Mouse (Mus musculus) midbrain, embryonic 10.5 days (tissue): ENCODE data around the gene Prr14l. TPM values are rescaled to one million over a fixed set of nuclear protein-coding genes. Genes with fewer than 3 reads are reported as not detected.
A peak's percentile ranks its signal among the peaks of the same experiment; 100 is the strongest.
"Not testable (repeated sequence)": the region's sequence is repeated elsewhere in the genome, so short reads cannot be mapped to it uniquely, and the experiment has no call there.

Source experiments
- DNase-seq: peaks from one replicate; pipeline ENCODE4 v3.0.0-alpha.2; 2017; ENCODE audit warnings: low spot score
- H3K27ac ChIP-seq: fragments of 300-500 bp; sonication (generic); replicated peaks from 2 replicates; pipeline ENCODE4 v1.5.1; 2016; ENCODE audit warnings: mild to moderate bottlenecking
- H3K27me3 ChIP-seq: fragments of 300-500 bp; sonication (generic); 2 replicates; pipeline ENCODE4 v1.6.1; 2016; ENCODE audit warnings: low read depth, mild to moderate bottlenecking; ENCODE audit not compliant: poor library complexity, severe bottlenecking
- H3K36me3 ChIP-seq: fragments of 300-500 bp; sonication (generic); 2 replicates; pipeline ENCODE4 v1.6.1; 2016; ENCODE audit warnings: mild to moderate bottlenecking, moderate library complexity
- H3K4me1 ChIP-seq: fragments of 300-500 bp; sonication (generic); 2 replicates; pipeline ENCODE4 v1.6.1; 2016
- H3K4me3 ChIP-seq: fragments of 300-500 bp; sonication (generic); 2 replicates; pipeline ENCODE4 v1.5.1; 2016; ENCODE audit warnings: mild to moderate bottlenecking, moderate library complexity
- H3K9me3 ChIP-seq: fragments of 300-500 bp; sonication (generic); replicated peaks from 2 replicates; pipeline ENCODE4 v1.6.1; 2016; ENCODE audit warnings: mild to moderate bottlenecking
- WGBS: fragments of 180-500 bp; shearing (Covaris S2); methylation state at CpG from one replicate; pipeline ENCODE4 v1.1.7; 2016; 5-methylcytosine and 5-hydroxymethylcytosine counted together
- polyA plus RNA-seq: library from polyadenylated mRNA; unstranded; fragments of >200 nt; fragmentation: Nextera tagmentation; extraction: Ambion mirVana; gene quantifications from 2 replicates; pipeline ENCODE4 v1.2.1, GENCODE M21; 2016

Prr14l gene
- polyA plus RNA-seq, 1 experiment from 2014 or later, result 14.6 TPM

DNA sequence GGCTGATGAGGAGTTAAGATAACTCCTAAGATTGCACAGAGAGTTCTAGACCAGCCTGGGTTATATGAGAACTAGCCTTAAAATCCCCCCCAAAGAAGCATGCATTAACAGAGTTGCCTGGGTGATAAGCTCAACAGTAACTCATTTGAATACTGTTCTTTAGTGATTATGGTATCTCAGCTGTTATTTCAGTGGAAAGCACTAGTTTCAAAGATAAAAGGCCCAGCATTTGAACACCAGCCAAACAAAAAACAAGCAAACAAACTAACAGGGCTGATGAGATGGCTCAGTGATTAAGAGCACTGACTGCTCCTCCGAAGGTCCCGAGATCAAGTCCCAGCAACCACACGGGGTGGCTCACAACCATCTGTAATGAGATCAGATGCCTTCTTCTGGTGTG lies 4.9 kb downstream of the Prr14l start:
- 93% methylated on average over 3 of the region's 3 CpGs for WGBS
- peaks cover 28% of the 10 kb centered on the region for H3K4me1 ChIP-seq
- no peak overlapping the region for H3K4me3 ChIP-seq
- 0 out of 2 replicates have a peak, but pooled peaks cover 8% of the 10 kb centered on the region for H3K9me3 ChIP-seq
- DNase-seq, result no peak
- peaks cover 75% of the 10 kb centered on the region for H3K36me3 ChIP-seq
- H3K27ac ChIP-seq, result no peak overlapping the region
- no peaks in the 10 kb centered on the region for H3K27me3 ChIP-seq

DNA sequence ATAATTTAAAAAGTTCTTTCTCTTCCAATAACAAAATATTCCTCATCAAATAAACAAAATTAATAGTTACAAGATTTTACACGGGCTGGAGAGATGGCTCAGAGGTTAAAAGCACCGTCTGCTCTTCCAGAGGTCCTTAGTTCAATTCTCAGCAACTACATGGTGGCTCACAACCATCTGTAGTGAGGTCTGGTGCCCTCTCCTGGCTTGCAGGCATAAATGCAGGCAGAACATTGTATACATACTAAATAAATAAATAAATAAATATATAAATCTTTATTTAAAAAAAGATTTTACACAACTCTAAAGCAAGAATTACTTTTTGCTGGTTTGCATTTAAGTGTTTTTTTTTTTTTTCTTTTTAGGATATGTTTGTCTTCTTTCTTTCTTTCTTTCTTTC lies 14.0 kb downstream of the Prr14l start:
- DNase-seq, result no peak
- Histone ChIP-seq H3K27ac (no peak overlapping the region), H3K4me1 (no peaks in the 10 kb centered on the region), H3K9me3 (no peaks in the 10 kb centered on the region), H3K36me3 (peaks cover 98% of the 10 kb centered on the region), H3K27me3 (no peaks in the 10 kb centered on the region), H3K4me3 (no peak overlapping the region)
- WGBS, result 96% methylated on average over 2 of the region's 2 CpGs

DNA sequence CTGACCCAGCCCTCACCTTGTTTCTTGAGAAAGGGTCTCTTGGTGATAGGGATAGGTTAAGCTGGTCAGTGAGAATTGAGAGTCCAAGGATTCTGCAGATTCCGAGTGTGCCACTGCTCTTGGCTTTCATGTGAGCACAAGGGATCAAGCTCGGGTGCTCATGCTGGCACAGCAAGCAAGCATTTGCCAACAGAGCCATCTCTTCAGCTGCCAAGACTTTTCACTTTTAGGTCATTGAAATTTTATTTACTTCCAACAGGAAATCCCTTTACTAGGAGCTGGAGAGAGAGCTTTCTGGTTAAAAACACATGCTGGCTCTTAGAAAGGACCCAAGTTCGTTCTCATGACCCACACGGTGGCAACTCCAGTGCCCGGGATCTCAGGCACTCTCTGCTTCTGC lies 17.1 kb downstream of the Prr14l start:
- no peak overlapping the region for H3K27ac ChIP-seq
- no peaks in the 10 kb centered on the region for H3K4me1 ChIP-seq
- WGBS, result 89% methylated on average over 5 of the region's 5 CpGs
- H3K4me3 ChIP-seq, result no peak overlapping the region
- no peak for DNase-seq
- peaks cover 96% of the 10 kb centered on the region for H3K36me3 ChIP-seq
- H3K9me3 ChIP-seq, result no peaks in the 10 kb centered on the region
- no peaks in the 10 kb centered on the region for H3K27me3 ChIP-seq

DNA sequence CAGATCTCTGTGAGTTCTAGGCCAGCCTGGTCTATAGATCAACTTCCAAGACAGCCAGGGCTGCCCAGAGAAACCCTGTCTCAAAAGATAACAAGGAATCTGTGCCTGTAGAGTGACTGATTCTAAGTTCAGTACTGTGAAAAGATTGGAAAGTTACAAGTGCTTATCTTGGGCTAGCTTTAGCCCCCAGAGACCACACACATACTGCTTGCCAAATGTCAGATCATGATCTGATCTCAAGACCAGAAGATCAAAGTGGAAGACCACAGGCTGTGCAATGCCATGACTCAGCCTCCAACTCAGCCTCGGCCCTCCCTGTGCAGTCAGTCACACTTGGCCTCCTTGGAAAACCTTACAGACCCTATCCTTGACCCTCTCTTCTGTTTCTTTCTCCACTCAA lies 19.6 kb downstream of the Prr14l start:
- Histone ChIP-seq H3K27me3 (no peaks in the 10 kb centered on the region), H3K4me3 (no peak overlapping the region), H3K36me3 (peaks cover 97% of the 10 kb centered on the region), H3K4me1 (no peaks in the 10 kb centered on the region), H3K9me3 (no peaks in the 10 kb centered on the region), H3K27ac (no peak overlapping the region)
- 84% methylated on average over 1 of the region's 1 CpGs for WGBS
- DNase-seq, result no peak

DNA sequence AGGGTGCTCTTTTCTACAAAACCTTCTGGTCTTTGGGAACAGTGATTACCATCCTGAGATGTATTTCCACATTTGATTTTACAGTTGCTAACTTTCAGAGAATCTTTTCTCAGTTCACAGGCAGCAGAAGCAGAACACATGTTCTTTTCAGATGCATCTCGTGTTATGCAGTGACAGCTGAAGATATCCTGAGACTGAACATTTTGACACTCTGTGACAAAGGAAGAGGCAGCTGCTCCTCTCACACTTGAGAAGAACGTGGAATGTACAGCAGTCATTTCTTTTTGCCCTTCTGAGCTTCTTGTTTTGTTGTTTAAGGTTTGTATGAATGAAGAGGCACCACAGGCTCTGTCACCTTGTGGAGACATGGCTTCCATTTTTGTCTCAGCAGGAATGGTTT lies 24.0 kb downstream of the Prr14l start:
- WGBS, result 84% methylated on average over 2 of the region's 2 CpGs
- Histone ChIP-seq H3K36me3 (peaks cover 98% of the 10 kb centered on the region), H3K4me1 (no peaks in the 10 kb centered on the region), H3K27me3 (no peaks in the 10 kb centered on the region), H3K9me3 (no peaks in the 10 kb centered on the region), H3K27ac (no peak overlapping the region), H3K4me3 (no peak overlapping the region)
- DNase-seq, result no peak

DNA sequence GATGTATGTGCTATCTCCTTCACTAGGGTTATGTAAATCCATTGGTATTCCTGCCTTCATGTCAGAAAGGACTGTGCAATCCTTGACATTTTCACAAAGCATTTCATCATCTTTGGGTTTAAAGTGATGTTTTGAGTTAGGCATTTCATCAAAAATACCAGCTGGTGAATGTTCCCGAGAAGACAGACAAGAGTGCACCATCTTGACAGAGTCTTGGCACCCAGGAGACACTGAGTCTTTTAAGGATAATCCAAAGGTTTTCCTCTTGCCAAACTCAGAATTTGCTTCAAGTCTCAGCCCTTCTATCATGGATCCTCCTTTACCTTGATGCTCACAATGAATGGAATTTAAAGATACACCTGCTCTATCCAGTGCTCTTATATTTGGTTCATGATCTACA lies 25.3 kb downstream of the Prr14l start:
- H3K9me3 ChIP-seq, DNase-seq, H3K4me1 ChIP-seq, H3K4me3 ChIP-seq, H3K27me3 ChIP-seq, H3K27ac ChIP-seq: not testable (repeated sequence)
- 90% methylated on average over 1 of the region's 1 CpGs for WGBS
- H3K36me3 ChIP-seq, result peaks cover 91% of the 10 kb centered on the region

DNA sequence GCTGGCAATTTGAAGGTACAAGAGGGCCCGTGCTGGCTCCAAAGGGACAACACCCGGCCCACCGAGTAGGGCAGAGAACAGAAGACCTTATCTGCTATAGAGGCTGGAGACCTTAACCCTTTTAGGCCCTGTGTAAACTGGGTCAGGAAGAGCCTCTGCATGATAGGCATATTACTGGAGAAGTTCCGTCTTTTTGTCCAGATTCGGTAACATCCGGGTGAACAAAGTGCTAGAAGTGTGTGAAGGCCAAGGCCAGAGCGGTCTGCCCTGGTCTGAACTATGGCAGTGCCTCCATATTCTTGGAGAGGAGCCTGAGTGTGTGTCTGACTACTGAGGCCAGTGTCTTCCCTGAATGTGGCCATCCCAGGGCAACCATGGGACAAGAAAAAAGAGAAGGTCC lies 27.0 kb downstream of the Prr14l start, which contains the start of gene Gm20671:
Gene Gm20671, minus strand, starts transcription at position 101 of the 400 bp plus-strand sequence.
- Histone ChIP-seq H3K4me1 (no peaks in the 10 kb centered on the region), H3K9me3 (no peaks in the 10 kb centered on the region), H3K27ac (no peak within 1 kb of the TSS), H3K36me3 (peaks cover 86% of the 10 kb centered on the region), H3K4me3 (no peak within 1 kb of the TSS), H3K27me3 (no peaks in the 10 kb centered on the region)
- WGBS, result 96% methylated on average over 7 of the region's 7 CpGs
- DNase-seq, result no peak

DNA sequence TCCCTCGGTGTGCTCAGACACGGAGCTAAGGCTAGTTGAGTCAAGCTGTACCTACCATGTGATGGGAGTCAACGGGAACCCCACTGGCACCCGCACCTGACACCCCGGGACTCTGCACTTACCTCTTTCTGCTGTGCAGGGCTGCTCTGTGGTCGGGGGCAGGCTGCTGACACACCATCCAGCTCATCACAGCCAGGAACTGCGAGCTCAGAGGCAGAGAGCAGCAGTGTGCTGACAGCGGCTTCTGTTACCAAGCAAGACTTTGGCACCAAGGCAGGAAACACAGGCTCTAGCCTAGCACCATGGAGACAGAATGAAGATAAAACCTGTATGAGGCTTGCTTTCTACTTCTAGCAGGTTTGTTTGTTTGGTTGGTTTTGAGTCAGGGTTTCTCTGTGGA lies 33.6 kb downstream of the Prr14l start:
- peaks cover 85% of the 10 kb centered on the region for H3K36me3 ChIP-seq
- 94% methylated on average over 8 of the region's 8 CpGs for WGBS
- H3K4me1 ChIP-seq, result no peaks in the 10 kb centered on the region
- H3K27ac ChIP-seq, result no peak overlapping the region
- no peaks in the 10 kb centered on the region for H3K9me3 ChIP-seq
- no peak overlapping the region for H3K4me3 ChIP-seq
- no peak for DNase-seq
- H3K27me3 ChIP-seq, result no peaks in the 10 kb centered on the region

DNA sequence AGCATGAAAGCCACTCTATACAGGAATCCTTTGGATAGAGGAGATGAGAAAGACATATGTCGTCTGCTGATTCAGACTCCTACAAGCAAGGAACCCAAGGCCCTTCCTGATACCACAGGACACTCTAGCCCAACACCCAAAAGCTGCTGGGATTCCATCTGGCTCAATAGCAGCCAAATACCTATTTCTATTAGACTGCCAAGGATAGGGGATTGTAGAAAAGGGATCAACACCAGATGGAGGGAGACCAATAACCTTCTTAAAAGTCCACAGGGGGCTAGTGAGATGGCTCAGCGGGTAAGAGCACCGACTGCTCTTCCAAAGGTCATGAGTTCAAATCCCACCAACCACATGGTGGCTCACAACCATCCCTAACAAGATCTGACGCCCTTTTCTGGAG lies 38.7 kb downstream of the Prr14l start:
- Histone ChIP-seq H3K27ac (no peak overlapping the region), H3K4me1 (no peaks in the 10 kb centered on the region), H3K36me3 (peaks cover 84% of the 10 kb centered on the region), H3K27me3 (no peaks in the 10 kb centered on the region), H3K4me3 (no peak overlapping the region), H3K9me3 (no peaks in the 10 kb centered on the region)
- WGBS, result 89% methylated on average over 4 of the region's 4 CpGs
- DNase-seq, result no peak

DNA sequence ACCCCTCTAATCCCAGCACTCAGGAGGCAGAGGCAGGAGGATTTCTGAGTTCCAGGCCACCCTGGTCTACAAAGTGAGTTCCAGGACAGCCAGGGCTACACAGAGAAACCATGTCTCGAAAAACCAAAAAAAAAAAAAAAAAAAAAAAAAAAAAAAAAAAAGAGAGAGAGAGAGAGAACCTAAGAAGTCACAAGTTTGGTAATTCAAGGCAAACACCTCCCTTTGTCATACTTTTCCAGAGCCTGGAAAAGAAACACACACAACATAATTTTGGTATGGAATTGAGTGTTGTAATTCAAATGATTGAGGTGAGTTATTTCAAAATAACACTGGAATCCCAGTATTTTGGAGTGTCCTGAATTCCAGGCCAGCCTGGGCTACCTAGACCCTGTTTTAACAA lies 67.6 kb downstream of the Prr14l start:
- not testable (repeated sequence) for H3K9me3 ChIP-seq, H3K4me3 ChIP-seq, DNase-seq, H3K27me3 ChIP-seq, H3K27ac ChIP-seq
- Histone ChIP-seq H3K36me3 (peaks cover 38% of the 10 kb centered on the region), H3K4me1 (peaks cover 13% of the 10 kb centered on the region)
- WGBS, result 83% methylated on average over 1 of the region's 1 CpGs

DNA sequence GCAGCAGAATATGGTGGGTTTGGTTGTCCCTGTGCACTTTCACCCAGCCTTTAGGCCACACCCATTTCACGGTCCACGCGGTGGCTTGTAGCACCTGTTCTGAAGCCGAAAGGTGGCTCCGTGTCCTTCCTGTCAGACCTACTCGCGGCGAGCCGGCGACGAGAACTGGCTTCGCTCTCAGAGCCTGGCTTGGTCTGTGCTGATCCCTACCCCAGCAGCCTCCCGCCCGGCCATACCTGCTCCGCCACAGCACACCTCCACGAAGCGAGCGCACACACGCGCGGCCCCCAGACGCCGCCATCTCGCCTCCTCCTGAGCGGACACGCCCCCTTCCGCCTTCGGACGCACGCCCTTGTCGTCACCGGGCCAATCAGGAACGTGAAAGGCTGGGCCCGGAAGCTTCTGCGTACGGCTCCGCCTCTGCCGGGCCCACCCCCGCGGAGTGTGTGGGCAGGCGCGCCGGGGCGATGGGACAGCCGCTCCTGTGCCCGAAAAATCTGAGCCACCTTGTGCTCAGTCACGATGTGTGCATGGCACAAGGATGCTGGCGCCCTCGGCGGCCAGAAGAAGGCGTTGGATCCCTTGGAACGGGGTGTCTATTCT lies 68.6 kb downstream of the Prr14l start, which contains the start of gene Pisd:
Gene Pisd, minus strand, starts transcription at position 334 of the 603 bp plus-strand sequence.
- Histone ChIP-seq H3K4me1 (peaks cover 13% of the 10 kb centered on the region), H3K27me3 (no peaks in the 10 kb centered on the region), H3K36me3 (peaks cover 34% of the 10 kb centered on the region), H3K4me3 (peak within 1 kb of the TSS; percentile 90), H3K27ac (peak within 1 kb of the TSS; percentile 83), H3K9me3 (no peaks in the 10 kb centered on the region)
- DNase-seq, result peak; percentile 91
- WGBS, result under 1% methylated on average over 52 of the region's 52 CpGs

DNA sequence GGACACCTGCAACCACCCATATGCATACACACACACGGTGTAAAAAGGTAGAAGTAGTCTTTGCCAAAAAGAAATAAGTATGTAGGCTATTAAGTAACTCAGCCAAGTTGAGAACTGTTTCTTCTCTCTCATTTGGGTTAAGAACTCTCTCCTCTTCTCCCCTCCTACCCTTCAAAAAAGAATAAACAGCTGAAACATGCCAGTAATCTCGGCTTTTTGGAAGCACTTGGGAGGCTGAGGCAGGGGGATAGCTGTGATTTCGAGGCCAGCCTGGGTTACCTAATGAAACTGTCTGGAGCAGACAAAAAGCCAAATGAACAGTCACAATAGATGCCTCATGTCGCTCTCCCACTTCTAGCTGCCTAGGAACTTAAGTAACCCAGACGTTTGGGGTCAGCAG lies 69.3 kb downstream of the Prr14l start:
- Histone ChIP-seq H3K36me3 (peaks cover 28% of the 10 kb centered on the region), H3K4me1 (peaks cover 13% of the 10 kb centered on the region), H3K9me3 (no peaks in the 10 kb centered on the region), H3K27ac (no peak overlapping the region), H3K27me3 (no peaks in the 10 kb centered on the region), H3K4me3 (peak overlapping the region; percentile 90)
- WGBS, result 29% methylated on average over 5 of the region's 5 CpGs
- DNase-seq, result no peak

DNA sequence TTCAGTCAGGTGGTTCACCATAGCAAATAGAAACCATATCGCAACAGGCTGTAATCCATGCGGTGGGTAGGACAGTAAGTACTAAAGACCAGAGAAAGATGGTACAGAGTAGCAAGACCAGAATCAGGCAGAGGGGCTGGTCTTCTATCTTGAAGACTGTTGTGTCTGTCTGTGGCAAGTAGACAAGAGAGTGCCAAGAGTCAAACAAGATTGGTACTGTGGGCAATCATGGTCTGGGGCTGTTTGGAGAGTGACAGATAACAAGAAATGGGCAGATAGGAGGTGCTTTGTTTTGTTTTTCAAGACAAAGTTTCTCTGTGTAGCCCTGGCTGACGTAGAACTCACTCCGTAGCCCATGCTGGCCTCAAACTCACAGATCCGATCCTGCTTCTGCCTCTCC lies 72.5 kb downstream of the Prr14l start:
- DNase-seq, result no peak
- H3K4me1 ChIP-seq, result peaks cover 13% of the 10 kb centered on the region
- 96% methylated on average over 5 of the region's 5 CpGs for WGBS
- H3K36me3 ChIP-seq, result peaks cover 9% of the 10 kb centered on the region; the same call in 1 of the 2 replicates
- H3K4me3 ChIP-seq, result no peak overlapping the region
- no peaks in the 10 kb centered on the region for H3K27me3 ChIP-seq
- no peak overlapping the region for H3K27ac ChIP-seq
- H3K9me3 ChIP-seq, result no peaks in the 10 kb centered on the region

DNA sequence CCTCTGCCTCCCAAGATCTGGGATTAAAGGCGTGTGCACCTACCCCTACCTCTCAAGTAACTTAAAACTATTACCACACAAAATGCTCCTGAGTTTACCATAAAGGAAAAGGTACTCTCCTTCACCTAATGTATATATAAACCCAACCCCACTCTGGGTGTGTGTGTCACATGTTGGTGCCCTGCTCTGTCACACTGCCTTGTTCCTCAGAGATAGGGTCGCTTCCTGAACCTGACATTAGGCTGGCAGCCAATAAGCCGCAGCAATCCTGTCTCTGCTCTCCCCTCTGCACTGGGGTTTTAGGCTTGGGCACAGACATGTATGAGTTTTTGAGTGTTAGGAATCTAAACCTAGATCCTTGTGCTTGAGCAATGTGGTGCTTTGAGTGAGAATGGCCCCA lies 75.9 kb downstream of the Prr14l start:
- Histone ChIP-seq H3K4me1 (no peaks in the 10 kb centered on the region), H3K27me3 (no peaks in the 10 kb centered on the region), H3K4me3 (no peak overlapping the region), H3K36me3 (peaks cover 22% of the 10 kb centered on the region), H3K27ac (no peak overlapping the region), H3K9me3 (no peaks in the 10 kb centered on the region)
- 92% methylated on average over 3 of the region's 3 CpGs for WGBS
- DNase-seq, result no peak
